Comparison of ENCODE assay signal across 9 mouse cellular contexts in genomic region chr7:38074514-38074913, GRCm38 (mm10). TPM values are rescaled to one million over a fixed set of nuclear protein-coding genes. Genes with fewer than 3 reads are reported as not detected.
DNase-seq lines count a peak whose midpoint lies in the region; ATAC-seq lines count a peak whose summit lies in the region.
"Had no signal": no experiment of that assay in that cellular context is flagged by ENCODE, and none has a peak within 500 bp of the region (broad histone marks: within the 10 kb centered on the region; RNA-seq: fewer than 3 reads in every experiment).

No protein-coding gene starts in this region.

- no peak overlapping the region for H3K27ac ChIP-seq in heart, embryonic 14.5 days (replicated peaks in 1 of 2; ENCODE audit: control insufficient read depth in 1 of 2, insufficient read depth in 1 of 2, low read depth in 2 of 2, low read length in 2 of 2)
- no peak overlapping the region for H3K27ac ChIP-seq in forebrain, embryonic 16.5 days (ENCODE audit: low read length)
- H3K27ac ChIP-seq in midbrain, embryonic 15.5 days = no peak overlapping the region

- peaks cover 9% of the 10 kb centered on the region; the same call in 1 of the 2 replicates for H3K27me3 ChIP-seq in heart, embryonic 14.5 days (ENCODE audit: control insufficient read depth, insufficient read depth, low read length)
- peaks cover 2% of the 10 kb centered on the region; the same call in 1 of the 2 replicates for H3K27me3 ChIP-seq in forebrain, embryonic 16.5 days (replicated peaks; ENCODE audit: control insufficient read depth, insufficient read depth, low read length)
- no peaks in the 10 kb centered on the region for H3K27me3 ChIP-seq in midbrain, embryonic 15.5 days (replicated peaks)

- H3K4me2 ChIP-seq in heart, embryonic 14.5 days (ENCODE audit: low read length) = peak overlapping the region; percentile 54
- H3K4me2 ChIP-seq in forebrain, embryonic 16.5 days (ENCODE audit: low read length) = peak overlapping the region; percentile 40
- peak overlapping the region; percentile 54 for H3K4me2 ChIP-seq in midbrain, embryonic 15.5 days

- 3% methylated on average over 14 of the region's 14 CpGs for WGBS in heart, embryonic 14.5 days
- WGBS in forebrain, embryonic 16.5 days = 0% methylated on average over 14 of the region's 14 CpGs
- under 1% methylated on average over 14 of the region's 14 CpGs for WGBS in midbrain, embryonic 15.5 days

- no peaks in the 10 kb centered on the region for H3K9me3 ChIP-seq in heart, embryonic 14.5 days (ENCODE audit: control insufficient read depth, low read length)
- no peaks in the 10 kb centered on the region for H3K9me3 ChIP-seq in forebrain, embryonic 16.5 days (ENCODE audit: control insufficient read depth, low read length)
- no peaks in the 10 kb centered on the region for H3K9me3 ChIP-seq in midbrain, embryonic 15.5 days

- H3K4me1 ChIP-seq in heart, embryonic 14.5 days (ENCODE audit: control insufficient read depth in 2 of 2, insufficient read depth in 2 of 2, low read length in 2 of 2) = peaks cover 5% of the 10 kb centered on the region in 2 experiments; a peak in 1 of 4 replicates
- peaks cover 12% of the 10 kb centered on the region for H3K4me1 ChIP-seq in forebrain, embryonic 16.5 days (replicated peaks; ENCODE audit: control insufficient read depth, insufficient read depth, low read length)
- peaks cover 13% of the 10 kb centered on the region for H3K4me1 ChIP-seq in midbrain, embryonic 15.5 days

- ATAC-seq in heart, embryonic 14.5 days (ENCODE audit: insufficient number of reproducible peaks, insufficient read depth, low FRiP score, low read depth) = no peak
- peak; percentile 77 for ATAC-seq in forebrain, embryonic 16.5 days
- peak; percentile 88 for ATAC-seq in midbrain, embryonic 15.5 days (replicated peaks)

- no peak for DNase-seq in heart, adult 11 months
- peak; percentile 52 to 56 for DNase-seq in cerebellum, postnatal 14 days
- no peak for DNase-seq in urinary bladder, adult 18-20 months (ENCODE audit: low spot score in 2 of 2)
- DNase-seq in ovary, postnatal 14 days (ENCODE audit: low spot score) = no peak
- no peak for DNase-seq in gastrocnemius, postnatal 4 days (ENCODE audit: low spot score in 2 of 2)
- DNase-seq: gastrocnemius, postnatal 36 days had no signal

- peak overlapping the region in 1 of 2 experiments; percentile 6; a peak in 1 of 4 replicates for H3K4me3 ChIP-seq in heart, embryonic 14.5 days (ENCODE audit: control insufficient read depth in 1 of 2, insufficient read depth in 1 of 2, low read depth in 1 of 2, low read length in 2 of 2)
- H3K4me3 ChIP-seq in forebrain, embryonic 16.5 days (replicated peaks; ENCODE audit: low read length) = peak overlapping the region; percentile 19; the same call in 1 of the 2 replicates
- H3K4me3 ChIP-seq in midbrain, embryonic 15.5 days = peak overlapping the region; percentile 20

- H3K36me3 ChIP-seq in heart, embryonic 14.5 days (ENCODE audit: control insufficient read depth, insufficient read depth, low read length) = no peaks in the 10 kb centered on the region
- no peaks in the 10 kb centered on the region for H3K36me3 ChIP-seq in forebrain, embryonic 16.5 days (ENCODE audit: control insufficient read depth, insufficient read depth)
- H3K36me3 ChIP-seq in midbrain, embryonic 15.5 days (replicated peaks) = no peaks in the 10 kb centered on the region

- H3K9ac ChIP-seq in heart, embryonic 14.5 days (ENCODE audit: low read length) = peak overlapping the region; percentile 41; the same call in 1 of the 2 replicates
- peak overlapping the region; percentile 20 for H3K9ac ChIP-seq in forebrain, embryonic 16.5 days (replicated peaks; ENCODE audit: low read depth, low read length)
- peak overlapping the region; percentile 34; the same call in 1 of the 2 replicates for H3K9ac ChIP-seq in midbrain, embryonic 15.5 days

RNA-seq across cellular contexts. Expression of gene Ccne1, which starts 32.8 kb away (rescaled TPM):
- 29.2 and 33.2 TPM in 2 replicates for polyA plus RNA-seq in heart, embryonic 14.5 days (2014; fragmentation: Nextera tagmentation; extraction: Ambion mirVana)
- 14.3 and 14.5 TPM in 2 replicates for polyA plus RNA-seq in forebrain, embryonic 16.5 days (2015; fragmentation: Nextera tagmentation; extraction: Ambion mirVana)
- polyA plus RNA-seq in midbrain, embryonic 15.5 days (2015; fragmentation: Nextera tagmentation; extraction: Ambion mirVana) = 11.6 and 13.2 TPM in 2 replicates
- total RNA-seq in gastrocnemius, postnatal 4 days (2021) = 10 to 100 TPM; 25.3 to 26.2 TPM

RNA-seq across cellular contexts. Expression of gene Uri1, which starts 51.2 kb away (rescaled TPM):
- 33.6 and 33.9 TPM in 2 replicates for polyA plus RNA-seq in heart, embryonic 14.5 days (2014; fragmentation: Nextera tagmentation; extraction: Ambion mirVana)
- polyA plus RNA-seq in forebrain, embryonic 16.5 days (2015; fragmentation: Nextera tagmentation; extraction: Ambion mirVana) = 35.9 and 43.9 TPM in 2 replicates
- polyA plus RNA-seq in midbrain, embryonic 15.5 days (2015; fragmentation: Nextera tagmentation; extraction: Ambion mirVana) = 34.3 and 35.1 TPM in 2 replicates
- total RNA-seq in gastrocnemius, postnatal 4 days (2021) = 10 to 100 TPM; 40.4 to 49.5 TPM

Comparison
In these comparisons a context has a peak if more than half of its experiments do, and no peak if none do; other contexts are left out.
1. DNase-seq: peak in cerebellum, postnatal 14 days (2 of 2); none in heart, adult 11 months (single experiment), urinary bladder, adult 18-20 months (0 of 2), ovary, postnatal 14 days (single experiment) and gastrocnemius, postnatal 4 days (0 of 2).
2. Peak in every context shown above with its lines, with median percentiles within 50 percentile points of each other: H3K4me2 ChIP-seq and H3K9ac ChIP-seq.